Mouse (Mus musculus): ENCODE data around the gene Cdk9. TPM values are rescaled to one million over a fixed set of nuclear protein-coding genes. Genes with fewer than 3 reads are reported as not detected.

Cdk9 gene
- total RNA-seq, 4 experiments from 2014 or later = 17.0 to 22.2 (median 20.8) TPM

- DNase-seq (ENCODE audit: low spot score in 2 of 2) = no peak
Measured at GRCm38 (mm10) chr2:32734480-32734879, 21.6 kb upstream of the Cdk9 start.

GRCm38 (mm10) chr2:32732695-32733094 lies 19.8 kb upstream of the Cdk9 start:
- DNase-seq (ENCODE audit: low spot score in 2 of 2) = no peak

- DNase-seq (ENCODE audit: low spot score in 2 of 2) = no peak
Measured at GRCm38 (mm10) chr2:32731911-32732310, 19.0 kb upstream of the Cdk9 start.

- no peak for DNase-seq (ENCODE audit: low spot score in 2 of 2)
Measured at GRCm38 (mm10) chr2:32730854-32731253, 18.0 kb upstream of the Cdk9 start.

GRCm38 (mm10) chr2:32729547-32729946 lies 16.7 kb upstream of the Cdk9 start:
- DNase-seq (ENCODE audit: low spot score in 2 of 2) = no peak

GRCm38 (mm10) chr2:32728463-32728862 lies 15.6 kb upstream of the Cdk9 start:
- DNase-seq (ENCODE audit: low spot score in 2 of 2) = no peak

- peak; percentile 89 to 91 for DNase-seq (ENCODE audit: low spot score in 2 of 2)
Measured at GRCm38 (mm10) chr2:32727435-32727834, 14.6 kb upstream of the Cdk9 start.

GRCm38 (mm10) chr2:32724832-32725790 lies 12.2 kb upstream of the Cdk9 start:
- no peak for DNase-seq (ENCODE audit: low spot score in 2 of 2)

- DNase-seq (ENCODE audit: low spot score in 2 of 2) = no peak
Measured at GRCm38 (mm10) chr2:32724149-32724548, 11.3 kb upstream of the Cdk9 start.

GRCm38 (mm10) chr2:32722581-32722980 lies 9.7 kb upstream of the Cdk9 start:
- DNase-seq (ENCODE audit: low spot score in 2 of 2) = no peak

- no peak for DNase-seq (ENCODE audit: low spot score in 2 of 2)
Measured at GRCm38 (mm10) chr2:32722046-32722445, 9.2 kb upstream of the Cdk9 start.

GRCm38 (mm10) chr2:32720681-32721229 lies 7.9 kb upstream of the Cdk9 start, which contains the start of gene Sh2d3c:
Gene Sh2d3c (plus strand): TSS chr2:32721055.
- DNase-seq (ENCODE audit: low spot score in 2 of 2) = no peak

GRCm38 (mm10) chr2:32720053-32720452 lies 7.2 kb upstream of the Cdk9 start:
- DNase-seq (ENCODE audit: low spot score in 2 of 2) = no peak

- DNase-seq (ENCODE audit: low spot score in 2 of 2) = no peak
Measured at GRCm38 (mm10) chr2:32718761-32719160, 5.9 kb upstream of the Cdk9 start.

GRCm38 (mm10) chr2:32714987-32715425 lies 2.1 kb upstream of the Cdk9 start:
- DNase-seq (ENCODE audit: low spot score in 2 of 2) = no peak

- no peak for DNase-seq (ENCODE audit: low spot score in 2 of 2)
Measured at GRCm38 (mm10) chr2:32714117-32714986, 1.5 kb upstream of the Cdk9 start.

GRCm38 (mm10) chr2:32712586-32712933 lies 316 bp downstream of the Cdk9 start:
- DNase-seq (ENCODE audit: low spot score in 2 of 2) = peak; percentile 91 to 94

- peak; percentile 45 to 56 for DNase-seq (ENCODE audit: low spot score in 2 of 2)
Measured at GRCm38 (mm10) chr2:32712108-32712551, 746 bp downstream of the Cdk9 start.

- DNase-seq (ENCODE audit: low spot score in 2 of 2) = no peak
Measured at GRCm38 (mm10) chr2:32711301-32712056, 1.4 kb downstream of the Cdk9 start.

GRCm38 (mm10) chr2:32710425-32710824 lies 2.5 kb downstream of the Cdk9 start:
- no peak for DNase-seq (ENCODE audit: low spot score in 2 of 2)
